Mouse (Mus musculus): Measurements from ENCODE around the gene Sept14.
"Not testable (repeated sequence)": the region's sequence is repeated elsewhere in the genome, so short reads cannot be mapped to it uniquely, and the experiment has no call there.

Gene Sept14

DNA sequence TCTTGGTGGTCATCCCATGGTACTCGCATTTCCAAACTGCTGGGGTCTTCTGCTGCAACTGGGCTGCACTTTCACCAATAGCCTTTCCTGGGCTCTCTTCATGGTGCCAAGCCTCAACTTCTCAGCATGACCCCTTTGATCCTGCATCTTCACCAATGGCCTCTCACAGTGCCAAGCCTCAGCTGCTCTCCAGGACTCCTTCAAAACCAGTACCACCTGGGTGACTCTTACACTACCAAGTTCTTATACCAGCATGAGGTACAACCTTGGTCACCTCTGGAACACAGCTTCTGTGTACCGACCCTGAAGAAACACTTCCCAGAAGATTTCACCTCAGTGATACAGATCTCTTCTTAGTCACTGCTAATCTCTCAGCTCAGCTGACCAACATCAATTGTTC is at the start of gene Sept14:
TSS of gene Sept14 (minus strand) at position 101 of the 400 bp plus-strand sequence.
- no peak for DNase-seq

DNA sequence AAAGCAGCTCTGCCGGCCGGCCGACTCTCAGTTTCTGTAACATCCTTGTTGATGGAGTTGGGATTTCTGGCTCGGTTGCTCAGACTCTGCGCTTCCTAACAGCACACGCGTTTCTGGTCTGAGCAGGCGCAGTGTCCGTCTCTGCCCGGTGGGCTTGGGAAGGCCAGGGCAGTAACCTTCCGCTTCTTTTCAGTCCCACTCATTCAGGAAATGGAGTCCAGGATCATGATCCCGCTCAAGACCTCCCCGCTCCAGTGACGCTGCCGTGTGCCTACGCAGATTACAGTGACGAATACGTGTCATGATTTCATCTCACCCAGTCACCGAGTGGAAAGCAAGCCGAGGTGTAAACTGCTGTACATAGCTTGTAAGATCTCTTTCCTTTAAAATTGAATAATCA is 48.6 kb upstream of the Sept14 start:
- DNase-seq, result no peak

DNA sequence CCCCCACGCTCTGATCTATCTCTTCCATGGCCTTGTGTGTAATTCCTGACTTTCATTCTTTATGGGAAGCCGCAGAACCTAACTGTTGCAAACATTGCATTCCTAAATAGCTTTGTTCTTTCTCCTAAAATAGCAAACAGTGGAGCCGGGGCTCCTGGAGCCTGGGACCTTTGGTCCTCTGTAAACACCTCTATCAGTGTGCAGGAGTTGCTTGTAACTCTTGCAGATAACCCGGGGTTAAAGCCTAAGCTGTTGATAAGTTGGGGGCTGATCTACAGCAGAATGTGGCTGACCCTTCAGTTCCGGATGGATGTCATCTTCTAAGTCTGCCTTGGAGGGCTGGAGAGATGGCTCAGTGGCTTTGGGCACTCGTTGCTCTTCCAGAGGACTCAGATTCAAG is 35.7 kb upstream of the Sept14 start:
- DNase-seq, result no peak

DNA sequence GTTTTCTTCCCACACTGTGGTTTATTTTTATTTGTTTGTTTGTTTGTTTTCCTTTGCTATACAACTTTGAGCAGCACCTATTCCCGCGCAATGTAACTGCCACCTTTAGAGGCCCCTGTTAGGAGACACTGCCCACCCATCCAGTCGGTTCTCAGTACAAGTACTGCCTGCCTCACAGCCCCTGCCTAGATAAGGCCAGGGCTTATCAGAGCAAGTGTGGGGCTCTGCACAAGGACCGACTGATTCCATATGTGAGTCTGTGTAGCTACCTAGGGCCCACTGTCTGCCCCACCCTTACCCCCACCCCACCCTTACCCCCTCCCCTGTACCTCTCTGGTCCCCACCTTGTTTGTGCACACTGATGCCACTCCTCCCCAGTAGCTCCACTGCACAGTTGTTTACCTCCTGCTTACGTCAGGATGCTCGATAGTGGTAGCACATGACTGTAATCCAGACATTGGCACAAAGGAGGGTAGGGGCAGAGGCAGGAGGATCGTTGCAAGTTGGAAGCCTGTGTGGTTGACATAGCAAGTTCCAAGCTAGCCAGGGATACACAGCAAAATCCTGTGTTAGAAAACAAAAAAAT is 34.7 kb upstream of the Sept14 start:
- no peak for DNase-seq

DNA sequence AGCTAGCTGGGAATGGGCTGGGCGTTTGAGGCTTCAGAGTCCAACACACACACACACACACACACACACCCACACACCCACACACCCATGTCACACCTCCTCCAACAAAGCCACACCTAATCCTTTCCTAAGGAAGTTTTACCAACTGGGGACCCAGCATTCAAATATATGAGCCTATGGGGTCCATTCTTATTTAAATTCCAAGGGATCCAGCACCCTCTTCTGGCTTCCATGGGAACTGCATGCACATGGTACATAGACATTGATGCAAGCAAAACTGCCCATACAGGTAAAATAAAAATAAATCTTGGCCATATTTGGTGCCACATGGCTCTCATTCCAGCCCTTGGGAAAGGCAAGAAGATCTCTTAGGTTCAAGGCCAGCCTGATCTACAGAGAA is 32.7 kb upstream of the Sept14 start:
- peak; percentile 50 for DNase-seq

DNA sequence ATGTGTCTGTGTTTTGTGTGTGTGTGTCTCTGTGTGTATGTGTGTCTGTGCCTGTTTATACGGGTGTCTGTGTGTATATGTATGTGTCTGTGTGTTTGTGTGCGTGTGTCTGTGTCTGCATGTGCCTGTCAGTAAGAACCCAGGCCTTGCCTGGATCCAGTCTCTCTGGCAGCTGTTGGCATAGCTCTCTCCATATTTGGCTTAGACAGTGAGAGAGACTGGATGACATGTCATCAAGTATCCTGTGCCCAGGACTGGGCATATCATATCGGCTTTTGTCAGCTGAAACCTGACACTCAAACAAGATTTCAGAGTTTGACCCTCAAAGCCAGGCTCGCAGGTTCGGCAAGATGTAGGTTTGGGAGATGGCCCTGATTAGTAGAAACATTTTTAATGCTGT is 22.7 kb upstream of the Sept14 start:
- DNase-seq, result no peak

DNA sequence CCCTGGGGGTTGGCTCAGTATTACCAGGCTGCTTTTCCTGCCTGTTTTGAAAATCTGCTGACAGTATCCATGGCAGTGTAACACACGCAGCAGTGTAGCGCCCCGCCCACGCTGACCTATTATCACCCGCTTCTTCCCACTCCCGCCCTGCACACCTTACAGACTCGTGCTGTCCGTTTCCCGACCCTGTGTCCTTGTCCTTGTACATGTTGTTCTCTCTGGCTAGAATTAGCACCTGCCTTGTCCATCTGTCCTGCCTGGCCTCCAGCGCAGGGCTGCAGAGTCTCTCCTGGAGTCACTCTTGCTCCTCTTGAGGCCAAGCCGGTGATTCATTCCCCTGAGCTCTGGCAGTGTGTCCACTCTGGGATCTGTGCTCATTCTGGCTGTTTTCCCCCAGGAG is 22.0 kb upstream of the Sept14 start:
- DNase-seq, result peak; percentile 56

DNA sequence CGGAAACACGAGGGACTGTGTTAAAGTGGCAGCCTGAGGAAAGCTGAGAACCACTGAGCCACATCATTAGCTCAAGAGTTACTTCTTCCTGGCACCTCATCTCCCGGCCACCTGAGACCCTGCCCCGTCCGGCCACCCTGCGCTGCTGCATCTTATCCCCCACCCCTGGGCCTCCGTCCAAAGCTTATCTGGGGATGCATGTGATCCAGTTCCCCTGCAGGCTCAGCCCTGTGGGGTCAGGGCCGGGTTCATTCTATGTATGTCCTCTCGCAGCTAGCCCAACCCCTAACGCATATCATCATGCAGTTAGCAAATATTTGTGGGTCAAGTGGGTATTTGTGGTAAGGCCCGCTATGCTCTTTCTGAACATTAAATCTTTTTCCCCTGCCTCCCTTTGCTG is 21.0 kb upstream of the Sept14 start:
- DNase-seq, result peak; percentile 18

DNA sequence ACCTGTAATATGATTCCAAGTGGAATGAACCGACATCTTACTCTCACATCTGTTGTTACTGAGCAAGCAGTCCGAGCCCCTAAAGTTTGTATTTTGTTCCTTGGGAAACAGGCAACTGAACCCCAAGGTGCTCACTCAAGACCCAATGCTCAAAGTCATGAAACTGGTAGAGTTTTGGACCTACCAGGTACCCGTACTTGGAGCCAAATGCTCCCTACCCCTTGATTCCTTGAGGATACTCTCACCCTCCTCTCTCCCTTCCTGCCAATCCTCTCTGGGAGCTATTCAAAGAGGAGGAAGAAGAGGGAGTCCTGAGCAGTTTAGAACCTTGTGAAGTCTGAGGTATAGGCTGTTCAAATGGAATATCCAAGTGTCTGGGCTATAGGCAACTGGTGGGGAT is 18.5 kb upstream of the Sept14 start:
- DNase-seq, result no peak

DNA sequence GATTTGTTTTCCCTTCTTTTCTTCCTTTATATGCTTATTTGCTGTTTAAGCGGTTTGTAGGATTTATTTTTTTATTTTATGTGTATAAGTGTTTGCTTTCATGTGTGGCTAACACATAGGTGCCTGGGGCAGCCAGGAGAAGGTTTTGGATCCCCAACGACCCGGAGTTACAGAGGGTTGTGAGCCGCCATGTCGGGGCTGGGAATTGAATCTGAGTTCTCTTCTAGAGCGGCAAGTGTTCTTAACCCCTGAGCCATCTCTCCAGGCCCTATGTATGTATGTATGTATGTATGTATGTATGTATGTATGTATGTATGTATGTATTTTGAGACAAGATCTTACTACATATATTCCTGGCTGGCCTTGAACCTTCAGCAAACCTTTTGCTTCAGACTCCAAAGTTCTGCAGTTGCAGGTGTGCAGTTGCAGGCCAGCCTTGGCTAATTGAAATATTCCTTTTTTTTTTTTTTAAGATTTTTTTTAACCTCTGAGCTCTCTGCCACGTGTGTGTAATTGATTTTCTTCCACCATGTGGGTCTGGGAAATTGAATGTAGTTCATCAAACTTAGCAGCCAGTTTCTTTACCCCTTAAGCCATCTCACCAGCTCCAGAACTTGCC is 17.6 kb upstream of the Sept14 start:
- peak; percentile 12 for DNase-seq

DNA sequence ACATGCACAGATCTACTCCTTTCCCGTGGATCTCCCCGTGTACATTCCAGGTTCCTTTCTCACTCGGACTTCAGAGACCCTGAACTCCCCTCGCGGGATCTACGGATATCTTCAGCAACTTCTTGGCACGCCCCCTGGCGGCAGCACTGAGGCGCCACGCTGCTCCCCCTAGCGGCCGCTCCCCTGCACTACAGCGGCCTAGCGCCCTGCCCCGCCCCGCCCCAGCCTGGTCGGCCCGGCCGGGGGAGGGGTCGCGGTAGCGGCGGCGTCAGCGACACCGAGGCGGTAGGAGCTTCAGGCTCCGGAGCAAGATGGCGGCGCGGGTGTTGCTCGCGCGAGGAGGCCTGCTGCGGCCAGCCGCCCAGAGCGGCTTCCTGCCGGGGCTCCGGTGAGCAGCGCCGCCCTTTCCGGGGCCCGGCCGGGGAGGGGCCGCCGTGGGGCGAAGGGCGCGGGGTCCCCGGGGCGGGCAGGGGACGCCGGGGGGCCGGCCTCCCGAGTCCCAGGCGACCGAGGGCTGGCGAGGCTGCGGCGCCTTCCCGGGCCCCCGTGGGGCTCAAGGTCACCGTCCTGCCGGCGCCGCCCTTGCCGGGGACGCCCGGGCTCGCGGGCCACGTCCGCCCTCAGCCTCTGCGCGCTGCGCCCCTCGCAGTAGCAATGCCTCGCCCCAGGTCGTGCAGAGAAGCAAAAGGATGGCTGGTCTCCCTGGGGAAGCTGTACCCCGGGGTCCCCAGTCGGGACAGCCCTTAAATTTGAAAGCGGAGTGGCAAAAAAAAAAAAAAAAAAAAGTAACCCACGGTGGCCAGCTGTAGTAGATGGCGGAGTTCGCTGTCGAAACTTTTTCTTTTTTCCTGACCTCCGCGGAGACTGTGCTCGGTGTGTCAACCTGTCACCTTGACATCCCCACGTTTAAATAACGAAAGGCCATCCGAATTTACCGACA is 16.8 kb upstream of the Sept14 start, which contains the start of gene Nipsnap2:
TSS of gene Nipsnap2 (plus strand) at position 230 of the 940 bp plus-strand sequence.
- peak; percentile 96 for DNase-seq

DNA sequence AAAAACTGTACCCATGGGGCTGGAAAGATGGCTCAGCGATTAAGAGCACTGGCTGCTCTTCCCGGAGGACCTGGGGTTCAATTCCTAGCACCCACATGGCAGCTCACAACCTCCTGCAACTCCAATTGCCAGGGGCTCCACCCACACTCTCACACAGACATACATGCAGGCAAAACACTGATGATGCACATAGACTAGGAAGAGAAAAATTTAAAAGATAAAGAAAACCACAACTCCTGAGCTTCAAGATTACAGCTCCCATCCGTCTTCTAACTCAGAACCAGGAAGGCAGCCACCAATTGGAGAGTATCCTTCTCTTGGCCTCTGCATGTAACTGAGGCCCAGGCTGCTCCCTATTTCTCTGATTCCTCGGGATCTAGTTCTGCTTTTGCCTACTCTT is 16.0 kb upstream of the Sept14 start:
- no peak for DNase-seq

DNA sequence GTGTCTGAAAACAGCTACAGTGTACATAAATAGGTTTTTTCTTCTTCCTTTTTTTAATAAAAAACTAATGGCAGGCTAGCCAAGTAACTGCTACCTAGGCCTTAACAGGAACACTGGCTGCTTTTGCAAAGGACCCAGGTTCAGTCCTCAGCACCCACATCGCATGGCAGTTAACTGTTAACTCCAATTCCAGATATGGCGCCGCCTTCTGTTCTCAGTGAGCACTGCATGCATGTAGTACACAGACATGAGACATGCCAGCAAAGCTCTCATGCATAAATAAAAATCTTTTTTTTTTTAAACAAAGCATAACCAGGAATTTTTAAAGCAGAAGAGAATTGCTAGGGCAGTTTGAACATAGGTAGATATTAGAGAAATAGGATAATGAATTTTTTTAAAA is 11.9 kb upstream of the Sept14 start:
- DNase-seq, result no peak

DNA sequence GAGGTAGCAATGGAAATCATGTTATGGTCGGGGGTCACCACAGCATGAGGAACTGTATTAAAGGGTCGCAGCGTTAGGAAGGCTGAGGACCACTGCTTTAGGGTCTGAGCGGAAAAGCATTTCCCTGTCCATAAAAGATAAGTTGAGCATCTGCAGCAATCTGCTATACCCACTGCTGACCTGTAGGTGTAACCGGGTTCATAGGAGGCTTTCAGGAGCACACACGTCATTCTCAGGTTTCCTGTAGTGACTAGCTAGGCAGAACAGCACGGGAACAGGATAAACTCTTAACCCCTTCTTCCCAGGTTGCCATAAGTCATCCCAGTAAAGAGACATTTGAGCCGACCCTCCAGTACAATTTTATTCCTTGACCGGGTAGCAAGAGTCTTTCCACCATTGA is 8.7 kb upstream of the Sept14 start:
- DNase-seq, result no peak

DNA sequence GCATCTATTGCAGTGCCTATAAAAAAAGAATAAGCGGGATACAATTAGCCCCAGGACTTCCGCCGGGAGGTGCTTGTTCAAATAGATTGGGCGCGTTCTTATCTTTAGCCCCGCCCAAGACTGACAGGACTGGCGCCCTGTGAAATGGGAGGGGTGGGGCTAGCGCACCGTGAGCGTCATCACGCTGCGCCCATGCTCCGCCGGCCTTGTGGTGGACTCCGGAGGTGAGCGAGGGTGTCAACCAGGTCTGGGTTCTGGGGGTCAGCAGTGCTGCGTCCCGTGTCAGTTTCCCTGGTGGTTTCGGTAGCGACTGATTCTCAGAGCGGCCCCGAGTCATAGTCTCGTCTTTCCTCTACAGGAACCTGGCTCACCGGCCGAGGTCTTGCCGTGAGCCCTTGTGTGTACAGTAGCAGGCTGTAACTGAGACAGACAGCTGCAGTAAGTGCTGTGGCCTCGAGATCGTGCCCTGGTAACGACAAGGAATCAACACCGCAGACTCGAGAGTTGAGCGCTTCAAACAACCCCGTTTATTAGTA is 7.1 kb upstream of the Sept14 start, which contains the start of gene Mrps17:
TSS of gene Mrps17 (plus strand) at position 172 of the 536 bp plus-strand sequence.
- peak; percentile 96 for DNase-seq

DNA sequence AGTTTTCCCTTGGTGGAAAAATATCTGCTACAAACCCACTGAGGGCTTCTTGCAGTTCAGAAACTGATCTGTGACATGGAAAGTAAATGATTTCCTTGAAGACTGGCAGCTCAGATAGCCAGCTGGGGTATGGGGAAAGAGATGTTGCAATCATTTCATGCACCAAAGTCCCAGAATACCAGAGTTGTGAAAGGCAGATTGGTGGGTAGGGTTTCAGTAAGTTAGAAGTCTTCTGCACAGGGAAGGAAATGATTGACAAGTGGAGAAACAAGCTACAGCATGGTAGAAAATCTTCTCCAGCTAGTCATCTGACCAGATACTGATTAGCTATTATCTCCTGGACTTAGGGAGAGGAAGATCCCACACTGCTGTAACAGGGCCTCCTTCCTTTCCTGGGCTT is 4.9 kb downstream of the Sept14 start:
- no peak for DNase-seq

DNA sequence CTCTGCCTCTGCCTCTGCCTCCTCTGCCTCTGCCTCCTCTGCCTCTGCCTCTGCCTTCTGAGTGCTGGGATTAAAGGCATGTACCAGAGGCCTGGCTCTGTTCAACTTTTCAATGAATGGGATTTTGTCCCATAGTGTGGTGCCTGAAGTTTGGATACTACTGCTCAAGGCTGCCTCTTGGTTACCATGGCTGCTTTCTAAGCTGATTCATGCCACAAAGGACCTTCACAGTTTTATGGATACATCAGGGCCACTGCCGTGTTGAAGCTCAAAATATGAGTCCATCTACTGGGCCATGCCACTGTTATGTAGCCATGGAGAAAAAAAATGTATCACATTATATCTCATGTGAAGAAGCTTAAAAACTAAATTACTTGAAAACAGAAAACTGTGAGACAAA is 6.6 kb downstream of the Sept14 start:
- no peak for DNase-seq

DNA sequence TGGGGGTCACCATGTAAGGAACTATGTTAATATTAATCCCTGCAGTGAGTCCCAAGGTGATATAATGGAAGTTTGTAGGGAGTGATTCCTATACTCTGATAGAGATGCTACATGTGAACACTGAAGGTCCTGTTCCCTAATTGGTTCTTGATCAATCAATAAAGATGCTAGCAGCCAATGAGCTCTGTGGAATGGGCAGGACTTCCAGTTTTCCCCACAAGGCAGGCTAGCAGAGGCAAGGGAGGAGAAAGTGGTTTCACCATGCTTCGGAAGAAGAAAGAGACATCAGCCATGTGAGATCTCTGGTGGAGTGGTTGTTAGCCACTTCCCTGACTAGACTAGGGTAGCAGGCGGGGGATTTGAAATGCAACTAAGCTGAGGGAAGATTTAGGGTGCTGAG is 7.8 kb downstream of the Sept14 start:
- no peak for DNase-seq

DNA sequence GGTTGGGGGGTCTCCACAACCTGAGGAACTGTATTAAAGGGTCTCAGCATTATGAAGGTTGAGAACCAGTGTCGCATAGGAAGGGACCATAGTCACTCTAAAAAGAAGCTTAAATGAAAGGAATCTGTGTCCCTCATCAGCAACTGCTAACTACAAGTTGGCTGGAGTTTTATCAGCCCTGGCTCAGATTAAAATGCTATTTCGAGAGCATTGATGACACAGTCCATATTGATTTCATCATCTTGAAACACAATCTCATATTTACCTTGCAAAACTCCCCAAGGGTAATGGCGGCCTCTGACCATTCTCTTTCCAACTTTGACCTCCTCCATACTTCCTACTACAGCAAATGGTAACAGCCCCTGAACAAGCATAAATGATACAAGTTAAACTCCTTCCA is 17.8 kb downstream of the Sept14 start:
- no peak for DNase-seq

DNA sequence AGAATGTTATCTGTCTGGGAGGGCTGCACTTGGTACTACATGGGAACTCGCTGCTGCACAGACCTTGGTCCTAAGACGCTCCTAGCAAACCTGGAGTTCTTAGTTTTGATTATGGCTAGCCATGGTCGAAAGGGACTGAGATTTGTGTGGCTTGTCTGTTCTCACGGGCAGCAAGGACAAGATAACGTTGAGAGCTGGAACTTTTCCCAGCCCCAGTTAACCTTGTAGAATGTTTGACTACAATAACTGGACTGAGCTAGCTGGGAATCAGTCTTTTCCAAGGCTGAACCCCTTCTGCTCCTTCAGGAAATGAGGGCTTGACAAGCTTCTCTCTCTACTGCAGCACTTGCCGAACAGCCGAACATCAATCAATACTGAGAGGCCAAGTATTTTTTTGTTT is 20.7 kb downstream of the Sept14 start:
- DNase-seq, result peak; percentile 11

DNA sequence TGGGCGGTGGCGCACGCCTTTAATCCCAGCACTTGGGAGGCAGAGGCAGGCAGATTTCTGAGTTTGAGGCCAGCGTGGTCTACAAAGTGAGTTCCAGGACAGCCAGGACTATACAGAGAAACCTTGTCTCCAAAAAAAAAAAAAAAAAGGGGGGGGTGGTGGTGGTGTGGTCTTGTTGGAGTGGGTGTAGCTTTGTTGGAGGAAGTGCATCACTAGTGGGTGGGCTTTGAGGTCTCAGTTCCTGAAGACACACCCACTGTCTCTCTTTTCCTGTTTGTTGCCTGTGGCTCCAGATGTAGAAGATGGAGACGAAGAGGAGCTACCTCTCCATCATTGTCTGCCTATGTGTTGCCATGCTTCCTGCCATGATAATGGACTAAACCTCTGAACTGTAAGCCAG is 23.2 kb downstream of the Sept14 start:
- DNase-seq, result not testable (repeated sequence)

DNA sequence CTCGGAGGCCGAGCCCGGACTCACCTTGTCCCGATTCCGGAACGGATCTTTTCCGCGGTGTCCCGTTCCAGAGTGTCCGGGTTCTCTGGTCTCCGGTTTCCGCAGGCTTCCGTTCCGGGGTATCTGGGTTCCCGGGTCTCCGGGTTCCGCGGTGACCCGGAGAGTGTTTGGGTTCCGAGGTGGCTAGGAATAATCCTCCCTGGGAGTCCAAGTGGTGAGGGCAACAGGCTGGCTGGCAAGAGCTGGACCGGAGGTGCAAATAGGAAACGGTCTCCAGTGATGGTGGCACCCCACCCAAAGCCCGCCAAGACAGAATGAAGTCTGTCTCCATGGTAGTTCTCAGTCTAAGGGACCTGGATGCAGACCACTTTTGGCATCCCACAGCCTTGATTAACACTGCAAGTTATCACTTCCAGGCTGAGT is 38.3 kb downstream of the Sept14 start, which contains the start of gene Zfp11:
TSS of gene Zfp11 (minus strand) at position 64 of the 423 bp plus-strand sequence.
- DNase-seq, result peak; percentile 88

DNA sequence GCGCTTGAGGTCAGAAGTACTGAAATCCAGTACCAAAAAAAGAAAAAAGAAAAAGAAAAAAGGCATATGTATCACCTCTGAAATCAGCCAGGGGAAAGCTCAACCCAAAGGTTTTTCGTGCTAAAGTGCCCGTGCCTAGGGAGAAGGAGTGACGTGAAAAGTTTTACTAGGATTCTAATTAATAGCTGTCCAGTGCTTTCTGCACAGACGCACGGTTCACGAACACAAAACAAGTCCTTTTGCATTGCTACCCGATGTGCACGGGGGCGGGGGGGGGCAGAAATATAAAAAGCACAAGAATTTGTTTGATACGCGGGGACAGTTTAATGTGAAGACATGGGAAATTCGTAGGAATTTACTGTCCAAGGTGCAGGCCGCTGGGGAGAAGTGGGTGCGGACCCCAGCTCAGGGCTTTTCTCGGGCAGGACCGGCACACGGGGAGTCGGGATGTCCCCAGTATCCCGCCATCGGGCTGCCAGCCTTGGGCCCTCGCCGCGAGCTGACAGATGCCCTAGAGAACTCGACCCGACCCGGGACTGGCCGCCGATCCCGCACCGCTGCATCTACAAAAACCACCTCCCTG is 38.8 kb downstream of the Sept14 start:
- DNase-seq, result no peak

Data from kidney, postnatal 14 days (tissue).